Mouse (Mus musculus): ENCODE data around the gene Scly.

Gene Scly

GRCm38 (mm10) chr1:91365816-91366214 is 67.7 kb downstream of the Scly start:
- no peak for DNase-seq

DNA sequence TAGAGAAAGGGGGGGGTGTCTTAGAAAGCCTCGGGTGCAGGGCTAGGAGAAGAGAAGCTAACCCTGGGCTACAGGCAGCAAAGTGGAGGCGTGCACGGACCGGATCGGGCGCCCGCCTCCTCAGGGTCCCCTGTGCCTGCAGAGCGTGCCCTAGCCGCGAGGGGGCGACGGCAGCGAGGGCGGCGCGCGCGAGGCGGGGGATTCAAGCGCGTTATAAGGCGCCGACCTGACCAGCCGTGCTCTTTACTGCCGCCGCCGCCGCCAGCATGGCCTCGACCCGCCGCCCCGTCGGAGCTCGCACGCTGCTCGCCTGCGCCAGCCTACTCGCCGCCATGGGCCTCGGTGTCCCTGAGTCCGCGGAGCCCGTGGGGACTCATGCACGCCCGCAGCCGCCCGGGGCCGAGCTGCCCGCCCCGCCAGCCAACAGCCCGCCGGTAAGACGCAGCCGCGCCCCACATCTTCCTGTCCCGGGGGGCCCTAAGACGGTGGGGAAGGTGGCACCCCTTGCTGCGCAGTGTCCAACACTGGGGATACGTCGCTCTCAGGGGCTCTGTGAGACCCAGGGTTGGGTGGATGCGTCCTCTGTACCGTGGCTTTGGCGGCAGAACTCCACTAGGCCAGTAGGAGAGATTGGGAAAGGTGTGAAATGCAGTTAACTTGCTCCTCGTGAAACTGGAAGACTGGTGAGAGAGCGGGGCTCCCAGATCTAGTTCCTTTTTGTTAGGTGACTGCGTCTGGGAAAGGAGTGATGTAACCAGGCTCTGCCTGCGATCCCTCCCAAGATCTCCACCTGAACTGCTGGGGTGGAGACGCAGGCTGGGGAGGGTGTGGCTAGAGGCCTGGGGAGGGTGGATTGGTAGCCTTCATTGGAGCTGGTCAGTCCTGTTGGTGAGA is 68.3 kb downstream of the Scly start, which contains the start of gene Erfe:
Erfe (plus strand) TSS at position 216 of the 894 bp plus-strand sequence.
- DNase-seq: no peak

GRCm38 (mm10) chr1:91367295-91367694 is 69.2 kb downstream of the Scly start:
- no peak for DNase-seq

DNA sequence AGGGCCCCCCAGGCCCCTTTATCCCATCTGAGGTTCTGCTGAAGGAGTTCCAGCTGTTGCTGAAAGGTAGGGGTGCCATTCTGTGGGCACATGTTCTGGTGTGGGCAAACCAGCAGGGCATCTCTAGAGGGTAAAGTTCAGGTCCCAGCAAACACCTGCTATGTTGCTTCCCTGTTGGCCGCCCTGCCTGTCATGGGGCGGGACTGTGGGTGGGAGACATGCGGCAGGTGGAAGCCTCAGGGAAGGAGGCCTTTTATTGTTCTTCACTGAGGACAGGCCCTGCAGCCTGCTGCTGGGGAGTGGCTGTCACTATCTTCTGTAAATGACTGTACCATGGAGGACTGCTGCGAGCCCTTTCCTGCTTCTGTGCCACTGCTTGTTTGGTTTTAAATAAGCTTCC is 71.3 kb downstream of the Scly start:
- no peak for DNase-seq

DNA sequence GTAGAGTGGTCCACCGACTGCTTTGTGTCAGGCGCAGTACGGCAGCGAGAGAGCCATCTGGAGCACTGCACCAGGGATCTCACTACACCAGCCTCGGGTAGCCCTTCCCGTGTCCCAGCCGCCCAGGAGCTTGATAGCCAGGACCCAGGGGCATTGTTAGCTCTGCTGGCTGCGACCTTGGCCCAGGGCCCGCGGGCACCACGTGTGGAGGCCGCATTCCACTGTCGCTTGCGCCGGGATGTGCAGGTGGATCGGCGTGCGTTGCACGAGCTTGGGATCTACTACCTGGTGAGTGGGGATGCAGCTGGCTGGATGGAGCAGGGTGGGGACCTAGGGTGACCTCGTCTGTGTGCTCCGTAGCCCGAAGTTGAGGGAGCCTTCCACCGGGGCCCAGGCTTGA is 71.9 kb downstream of the Scly start:
- no peak for DNase-seq
